Mouse (Mus musculus) lung, postnatal 0 days (tissue): ENCODE measurements around the gene Rnf185. TPM values are rescaled to one million over a fixed set of nuclear protein-coding genes. Genes with fewer than 3 reads are reported as not detected.
A peak's percentile ranks its signal among the peaks of the same experiment; 100 is the strongest.

ENCODE experiments used
- ATAC-seq: fragments of 200-750 bp; cut with Nextera tagmentation; 2 replicates; pipeline ENCODE4 v1.8.0; 2017; ENCODE audit warnings: moderate library complexity
- DNase-seq: peaks from one replicate; pipeline ENCODE4 v3.0.0-alpha.2; 2016; ENCODE audit warnings: low spot score
- H3K27ac ChIP-seq: fragments of 300-500 bp; sonication (generic); 2 replicates; pipeline ENCODE4 v1.5.1; 2014; ENCODE audit warnings: antibody characterized with exemption, mild to moderate bottlenecking, low read length, mixed read lengths
- H3K27me3 ChIP-seq: fragments of 300-500 bp; sonication (generic); replicated peaks from 2 replicates; pipeline ENCODE4 v1.6.1; 2014; ENCODE audit warnings: low read length, mixed read lengths; ENCODE audit not compliant: insufficient read depth
- H3K36me3 ChIP-seq: fragments of 300-500 bp; sonication (generic); 2 replicates; pipeline ENCODE4 v1.6.1; 2014; ENCODE audit warnings: low read length, mixed read lengths; ENCODE audit not compliant: insufficient read depth
- H3K4me1 ChIP-seq: fragments of 300-500 bp; sonication (generic); 2 replicates; pipeline ENCODE4 v1.6.1; 2014; ENCODE audit warnings: antibody characterized with exemption, low read depth, low read length, mixed read lengths; ENCODE audit not compliant: insufficient read depth
- H3K4me2 ChIP-seq: fragments of 300-500 bp; sonication (generic); replicated peaks from 2 replicates; pipeline ENCODE4 v1.6.1; 2014; ENCODE audit warnings: low read depth, mild to moderate bottlenecking, low read length, moderate library complexity, mixed read lengths
- H3K4me3 ChIP-seq: fragments of 300-500 bp; sonication (generic); 2 replicates; pipeline ENCODE4 v1.5.1; 2014; ENCODE audit warnings: low read depth, low read length
- H3K9ac ChIP-seq: fragments of 300-500 bp; sonication (generic); replicated peaks from 2 replicates; pipeline ENCODE4 v1.6.1; 2014; ENCODE audit warnings: low read depth, mild to moderate bottlenecking
- H3K9me3 ChIP-seq: fragments of 300-500 bp; sonication (generic); 2 replicates; pipeline ENCODE4 v1.6.1; 2016; ENCODE audit warnings: low read length, mixed read lengths
- CTCF ChIP-seq: IDR thresholded peaks from 2 replicates; pipeline ENCODE4 v1.5.1; 2016; ENCODE audit warnings: antibody characterized with exemption, mild to moderate bottlenecking
- EP300 ChIP-seq: IDR thresholded peaks from 2 replicates; pipeline ENCODE4 v1.6.1; 2016; ENCODE audit warnings: antibody characterized with exemption, mild to moderate bottlenecking, control low read depth
- WGBS: fragments of 180-500 bp; shearing (Covaris S2); extraction: QIAGEN DNeasy Blood & Tissue Kit; methylation state at CpG from one replicate; pipeline ENCODE4 v1.1.7; 2014; 5-methylcytosine and 5-hydroxymethylcytosine counted together
- polyA plus RNA-seq: library from polyadenylated mRNA; unstranded; fragments of >200 nt; fragmentation: Nextera tagmentation; extraction: Ambion mirVana; gene quantifications from 2 replicates; pipeline ENCODE4 v1.2.1, GENCODE M21; 2015

Rnf185 gene
- polyA plus RNA-seq, 1 experiment from 2014 or later = 24.3 TPM

DNA sequence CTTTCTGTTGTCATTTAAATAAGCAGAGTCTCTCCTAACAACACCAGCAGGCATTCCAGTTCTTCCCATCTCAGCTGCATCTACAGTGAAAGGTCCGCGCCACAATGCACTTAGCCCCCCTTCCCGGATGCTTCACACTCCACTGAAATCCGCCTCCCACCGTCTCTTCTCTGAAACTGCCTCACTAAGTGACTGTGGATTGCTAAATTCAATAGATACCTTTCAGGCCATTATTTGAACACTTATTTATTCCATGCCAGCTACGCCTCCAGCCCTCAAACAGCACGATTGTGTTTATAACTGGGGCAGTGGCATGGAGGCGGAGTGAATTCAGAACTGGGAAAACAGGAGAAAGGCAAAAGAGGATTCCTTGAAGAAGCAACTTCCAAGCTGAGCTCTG is 55.6 kb downstream of the Rnf185 start:
- WGBS = 81% methylated on average over 8 of the region's 8 CpGs
- H3K4me1 ChIP-seq = peaks cover 5% of the 10 kb centered on the region; the same call in 1 of the 2 replicates
- ATAC-seq = no peak

DNA sequence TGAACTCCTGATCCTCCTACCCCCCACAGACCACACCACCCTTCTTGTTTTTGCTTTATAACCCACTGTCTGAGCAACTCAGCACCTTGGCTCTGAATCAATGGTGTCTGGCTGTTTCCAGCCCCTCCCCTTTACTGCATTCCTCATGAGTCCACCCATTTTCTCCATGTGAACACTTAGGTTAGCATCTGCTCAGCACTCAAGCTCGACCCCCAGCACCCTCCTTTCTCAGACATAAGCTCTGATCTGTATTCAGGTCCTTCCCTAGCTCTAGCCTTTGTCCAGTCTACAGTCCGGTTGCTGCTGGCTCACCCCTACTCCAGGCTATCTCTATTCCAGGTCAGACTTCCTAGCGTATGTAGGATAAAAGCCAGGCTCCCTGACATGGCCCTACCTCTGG is 56.1 kb downstream of the Rnf185 start:
- H3K36me3 ChIP-seq = no peaks in the 10 kb centered on the region; the same call in 1 of the 2 replicates
- no peak for TF ChIP-seq EP300
- TF ChIP-seq CTCF = no peak
- no peak overlapping the region for H3K27ac ChIP-seq
- ATAC-seq = no peak
- no peak overlapping the region for H3K4me3 ChIP-seq
- H3K4me1 ChIP-seq = peaks cover 5% of the 10 kb centered on the region; the same call in 1 of the 2 replicates
- WGBS = 88% methylated on average over 3 of the region's 3 CpGs
- no peak overlapping the region for H3K9ac ChIP-seq
- no peaks in the 10 kb centered on the region for H3K27me3 ChIP-seq
- H3K9me3 ChIP-seq = no peaks in the 10 kb centered on the region
- no peak overlapping the region for H3K4me2 ChIP-seq
- no peak for DNase-seq

More for the DNA sequence above, 55.6 kb downstream of the Rnf185 start:
- TF ChIP-seq CTCF (no peak), EP300 (no peak)
- no peaks in the 10 kb centered on the region for H3K27me3 ChIP-seq
- no peak overlapping the region for H3K9ac ChIP-seq
- DNase-seq = no peak
- H3K27ac ChIP-seq = no peak overlapping the region
- H3K36me3 ChIP-seq = no peaks in the 10 kb centered on the region; the same call in 1 of the 2 replicates
- no peak overlapping the region for H3K4me3 ChIP-seq
- no peak overlapping the region for H3K4me2 ChIP-seq
- no peaks in the 10 kb centered on the region for H3K9me3 ChIP-seq

DNA sequence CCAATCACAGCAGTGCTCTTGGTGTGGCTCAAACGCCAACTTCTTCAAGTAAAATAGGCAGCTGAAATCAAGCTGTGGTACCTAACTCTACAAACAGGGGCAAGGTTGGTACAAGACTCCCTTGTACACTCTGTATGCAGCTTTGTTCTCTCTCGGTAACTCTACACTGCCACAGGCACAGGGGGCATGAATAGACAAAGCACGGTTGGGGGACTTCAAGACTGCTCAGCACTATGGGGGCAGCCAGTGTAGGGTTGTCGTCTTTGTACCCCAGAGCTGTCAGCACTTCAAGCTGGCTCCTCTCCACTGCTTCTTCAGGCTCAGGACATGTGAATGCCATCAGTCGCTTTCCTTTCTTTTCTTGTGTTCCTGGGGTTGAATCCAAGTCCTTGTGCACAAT is 57.6 kb downstream of the Rnf185 start:
- Histone ChIP-seq H3K9ac (no peak overlapping the region), H3K4me3 (no peak overlapping the region), H3K9me3 (no peaks in the 10 kb centered on the region), H3K4me2 (no peak overlapping the region), H3K36me3 (no peaks in the 10 kb centered on the region; the same call in 1 of the 2 replicates), H3K27me3 (no peaks in the 10 kb centered on the region), H3K4me1 (peaks cover 5% of the 10 kb centered on the region; the same call in 1 of the 2 replicates), H3K27ac (no peak overlapping the region)
- DNase-seq = no peak
- ATAC-seq = no peak
- TF ChIP-seq CTCF (no peak), EP300 (no peak)
- WGBS = 79% methylated on average over 5 of the region's 5 CpGs

DNA sequence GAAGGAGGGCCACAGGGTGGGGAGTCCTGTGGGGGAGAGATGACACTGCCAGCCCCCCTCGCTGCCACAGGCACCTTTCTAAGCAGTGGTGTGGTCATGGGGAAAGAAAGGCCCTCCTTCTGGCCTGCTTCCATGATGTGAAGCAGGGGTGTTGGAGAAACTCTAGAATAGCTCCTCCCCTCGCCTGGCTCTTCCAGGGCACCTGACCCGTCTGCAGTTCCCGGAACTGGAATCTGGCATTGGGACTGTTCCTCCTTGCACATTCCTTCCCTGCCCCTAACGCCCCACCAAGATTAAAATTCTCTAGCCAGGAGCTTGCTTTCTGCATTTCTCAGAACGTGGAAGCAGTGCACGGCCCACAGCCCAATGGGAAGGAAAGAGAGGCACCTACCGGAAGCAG is 59.6 kb downstream of the Rnf185 start:
- no peak for TF ChIP-seq CTCF
- no peak for TF ChIP-seq EP300
- ATAC-seq = peak; percentile 80

DNA sequence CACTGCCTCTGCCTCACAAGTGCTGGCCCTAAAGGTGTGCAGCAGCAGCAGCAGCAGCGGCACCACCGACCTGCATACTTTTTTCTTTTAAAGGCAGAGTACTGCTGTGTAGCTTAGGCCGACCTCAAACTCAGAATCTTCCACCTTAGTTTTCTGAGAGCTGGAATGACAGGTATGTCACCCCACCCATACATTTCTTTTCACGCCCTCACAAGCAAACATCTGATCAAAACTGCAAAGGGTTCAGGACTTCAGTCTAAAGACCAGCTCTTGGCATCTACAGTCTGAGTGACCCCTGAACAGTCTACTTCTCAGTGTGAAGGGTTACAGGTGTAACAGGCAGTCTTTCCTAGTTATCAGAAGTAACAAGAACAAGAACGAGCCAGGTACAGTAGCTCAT is 61.4 kb downstream of the Rnf185 start:
- H3K9ac ChIP-seq = no peak overlapping the region
- no peak overlapping the region for H3K4me3 ChIP-seq
- WGBS = 58% methylated on average over 5 of the region's 5 CpGs
- H3K27me3 ChIP-seq = no peaks in the 10 kb centered on the region
- DNase-seq = peak; percentile 68
- no peak overlapping the region for H3K4me2 ChIP-seq
- H3K27ac ChIP-seq = peak overlapping the region; percentile 84
- no peaks in the 10 kb centered on the region; the same call in 1 of the 2 replicates for H3K36me3 ChIP-seq
- TF ChIP-seq EP300 = peak; percentile 38; the same call in 1 of the 2 replicates
- no peak for TF ChIP-seq CTCF
- H3K4me1 ChIP-seq = peaks cover 5% of the 10 kb centered on the region; the same call in 1 of the 2 replicates
- H3K9me3 ChIP-seq = no peaks in the 10 kb centered on the region
- ATAC-seq = peak; percentile 41

More for the DNA sequence above, 59.6 kb downstream of the Rnf185 start:
- peaks cover 5% of the 10 kb centered on the region; the same call in 1 of the 2 replicates for H3K4me1 ChIP-seq
- DNase-seq = peak; percentile 89
- no peak overlapping the region for H3K4me3 ChIP-seq
- no peaks in the 10 kb centered on the region for H3K27me3 ChIP-seq
- H3K9ac ChIP-seq = no peak overlapping the region
- no peaks in the 10 kb centered on the region; the same call in 1 of the 2 replicates for H3K36me3 ChIP-seq
- no peaks in the 10 kb centered on the region for H3K9me3 ChIP-seq
- 45% methylated on average over 8 of the region's 8 CpGs for WGBS
- peak overlapping the region; percentile 80 for H3K27ac ChIP-seq
- H3K4me2 ChIP-seq = 0 out of 2 replicates have a peak overlapping the region, but pooled peaks have one; percentile 25

DNA sequence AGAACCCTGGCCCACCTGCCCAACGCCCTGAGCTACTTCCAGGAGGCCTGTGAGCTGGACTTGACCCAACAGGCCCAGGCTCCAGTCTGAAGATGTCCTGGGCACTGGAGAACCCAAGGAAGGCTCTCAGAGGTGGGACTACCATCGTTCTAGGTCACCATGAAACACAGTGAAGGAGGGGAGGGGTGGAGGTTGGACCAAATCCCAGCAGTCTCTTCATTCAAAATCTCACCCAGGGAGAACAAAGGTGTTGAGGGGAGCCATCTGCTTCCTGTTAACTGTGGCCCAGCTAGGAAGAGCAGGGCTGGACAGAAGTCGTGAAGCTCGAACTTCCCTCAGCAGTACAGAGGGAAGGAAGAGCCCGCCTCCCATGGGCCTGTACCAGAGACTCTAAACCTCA is 62.2 kb downstream of the Rnf185 start:
- no peaks in the 10 kb centered on the region for H3K36me3 ChIP-seq
- TF ChIP-seq EP300 = no peak
- TF ChIP-seq CTCF = no peak
- H3K4me3 ChIP-seq = no peak overlapping the region
- WGBS = 70% methylated on average over 5 of the region's 5 CpGs
- DNase-seq (no peak), ATAC-seq (no peak)
- peaks cover 5% of the 10 kb centered on the region; the same call in 1 of the 2 replicates for H3K4me1 ChIP-seq
- no peaks in the 10 kb centered on the region for H3K9me3 ChIP-seq
- peak overlapping the region; percentile 84 for H3K27ac ChIP-seq
- no peaks in the 10 kb centered on the region for H3K27me3 ChIP-seq
- no peak overlapping the region for H3K4me2 ChIP-seq
- no peak overlapping the region for H3K9ac ChIP-seq
